Mouse (Mus musculus) kidney, postnatal 0 days (tissue): ENCODE measurements around the gene Pitpnm2. TPM values are rescaled to one million over a fixed set of nuclear protein-coding genes. Genes with fewer than 3 reads are reported as not detected.

ENCODE experiments used
- ATAC-seq: fragments of 200-750 bp; cut with Nextera tagmentation; replicated peaks from 2 replicates; pipeline ENCODE4 v1.8.0; 2017; ENCODE audit warnings: low read depth, moderate number of reproducible peaks, moderate TSS enrichment, moderate library complexity; ENCODE audit not compliant: low FRiP score
- DNase-seq: peaks from one replicate; pipeline ENCODE4 v3.0.0-alpha.2; 2016; ENCODE audit warnings: low spot score
- H3K27ac ChIP-seq: fragments of 300-500 bp; sonication (generic); 2 replicates; pipeline ENCODE4 v1.5.1; 2014; ENCODE audit warnings: mild to moderate bottlenecking
- H3K27me3 ChIP-seq: fragments of 300-500 bp; sonication (generic); 2 replicates; pipeline ENCODE4 v1.6.1; 2014; ENCODE audit warnings: low read length, mixed read lengths; ENCODE audit not compliant: insufficient read depth
- H3K36me3 ChIP-seq: fragments of 300-500 bp; sonication (generic); 2 replicates; pipeline ENCODE4 v1.6.1; 2014; ENCODE audit warnings: low read length, mixed read lengths; ENCODE audit not compliant: insufficient read depth
- H3K4me1 ChIP-seq: fragments of 300-500 bp; sonication (generic); replicated peaks from 2 replicates; pipeline ENCODE4 v1.6.1; 2014; ENCODE audit warnings: antibody characterized with exemption, low read length, mixed read lengths; ENCODE audit not compliant: insufficient read depth
- H3K4me2 ChIP-seq: fragments of 300-500 bp; sonication (generic); 2 replicates; pipeline ENCODE4 v1.6.1; 2014; ENCODE audit warnings: mild to moderate bottlenecking, low read length, moderate library complexity, mixed read lengths
- H3K4me3 ChIP-seq: fragments of 300-500 bp; sonication (generic); replicated peaks from 2 replicates; pipeline ENCODE4 v1.5.1; 2014; ENCODE audit warnings: low read depth, low read length
- H3K9ac ChIP-seq: fragments of 300-500 bp; sonication (generic); 2 replicates; pipeline ENCODE4 v1.6.1; 2014; ENCODE audit warnings: low read depth, low read length
- H3K9me3 ChIP-seq: fragments of 300-500 bp; sonication (generic); replicated peaks from 2 replicates; pipeline ENCODE4 v1.6.1; 2016; ENCODE audit warnings: low read length, inconsistent platforms, mixed read lengths
- CTCF ChIP-seq: IDR thresholded peaks from 2 replicates; pipeline ENCODE4 v1.5.1; 2016; ENCODE audit warnings: antibody characterized with exemption, low read depth, mild to moderate bottlenecking, moderate library complexity
- WGBS: fragments of 180-500 bp; shearing (Covaris S2); extraction: QIAGEN DNeasy Blood & Tissue Kit; methylation state at CpG from one replicate; pipeline ENCODE4 v1.1.7; 2014; 5-methylcytosine and 5-hydroxymethylcytosine counted together
- polyA plus RNA-seq: library from polyadenylated mRNA; unstranded; fragments of >200 nt; fragmentation: Nextera tagmentation; extraction: Ambion mirVana; gene quantifications from 2 replicates; pipeline ENCODE4 v1.2.1, GENCODE M21; 2015

The Pitpnm2 gene
- polyA plus RNA-seq, 1 experiment from 2014 or later: 3.1 TPM

DNA sequence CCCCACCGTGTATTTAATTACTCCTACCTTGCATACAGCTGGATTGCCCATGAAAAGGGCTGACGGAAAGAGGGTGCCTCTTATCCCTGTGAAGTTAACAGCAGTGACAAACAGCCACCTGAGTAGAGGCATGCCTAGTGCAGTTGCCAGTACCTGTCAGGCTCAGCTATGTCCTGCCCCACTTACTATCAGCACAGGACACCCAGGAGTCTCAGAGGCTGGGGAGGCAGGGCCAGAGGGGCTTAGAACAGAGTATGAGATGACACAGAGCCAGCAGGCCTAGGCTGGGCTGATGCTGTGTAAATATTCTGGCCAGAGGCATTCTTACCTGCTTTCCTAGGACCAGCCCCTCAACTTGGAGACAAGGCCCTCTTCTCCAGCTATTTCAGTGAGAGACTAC, 48.0 kb downstream of the Pitpnm2 start:
- WGBS: 92% methylated on average over 2 of the region's 2 CpGs
- TF ChIP-seq CTCF: no peak
- no peak for ATAC-seq

GRCm38 (mm10) chr5:124200844-124201243, 48.7 kb downstream of the Pitpnm2 start:
- peaks cover 9% of the 10 kb centered on the region; the same call in 1 of the 2 replicates for H3K4me1 ChIP-seq
- no peaks in the 10 kb centered on the region for H3K27me3 ChIP-seq
- H3K27ac ChIP-seq: no peak overlapping the region
- no peaks in the 10 kb centered on the region for H3K9me3 ChIP-seq
- no peak overlapping the region for H3K4me3 ChIP-seq
- TF ChIP-seq CTCF: no peak
- H3K36me3 ChIP-seq: no peaks in the 10 kb centered on the region
- ATAC-seq: no peak
- DNase-seq: no peak
- WGBS: 76% methylated on average over 5 of the region's 5 CpGs
- no peak overlapping the region for H3K9ac ChIP-seq
- no peak overlapping the region for H3K4me2 ChIP-seq

More for the DNA sequence above, 48.0 kb downstream of the Pitpnm2 start:
- no peaks in the 10 kb centered on the region for H3K27me3 ChIP-seq
- DNase-seq: no peak
- H3K9ac ChIP-seq: no peak overlapping the region
- H3K27ac ChIP-seq: no peak overlapping the region
- no peaks in the 10 kb centered on the region for H3K9me3 ChIP-seq
- no peaks in the 10 kb centered on the region for H3K36me3 ChIP-seq
- peaks cover 16% of the 10 kb centered on the region for H3K4me1 ChIP-seq
- no peak overlapping the region for H3K4me3 ChIP-seq
- no peak overlapping the region for H3K4me2 ChIP-seq

DNA sequence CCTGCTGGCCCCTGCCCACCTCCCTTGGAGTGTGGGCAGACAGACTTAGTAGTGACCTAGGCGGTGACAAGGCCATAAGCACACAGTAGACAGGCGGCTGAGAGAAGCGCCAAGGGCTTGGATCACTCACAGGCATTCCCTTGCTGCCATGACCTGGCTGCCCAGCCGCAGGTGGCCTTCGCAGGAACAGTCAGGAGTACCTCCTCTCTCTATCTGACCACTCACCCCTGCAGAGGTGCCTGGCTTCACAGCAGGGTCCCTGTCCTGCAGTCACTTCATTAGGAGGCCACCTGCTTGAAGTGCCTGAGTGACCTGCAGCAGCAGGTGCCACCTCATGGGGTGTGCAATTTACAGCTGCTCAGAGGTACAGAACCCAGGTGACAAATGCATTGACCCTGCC, 50.4 kb downstream of the Pitpnm2 start:
- DNase-seq (no peak), ATAC-seq (no peak)
- TF ChIP-seq CTCF: no peak
- Histone ChIP-seq H3K36me3 (no peaks in the 10 kb centered on the region), H3K9me3 (no peaks in the 10 kb centered on the region), H3K9ac (no peak overlapping the region), H3K4me1 (peaks cover 2% of the 10 kb centered on the region), H3K27ac (no peak overlapping the region), H3K4me3 (no peak overlapping the region), H3K4me2 (no peak overlapping the region), H3K27me3 (no peaks in the 10 kb centered on the region)
- WGBS: 68% methylated on average over 5 of the region's 5 CpGs

DNA sequence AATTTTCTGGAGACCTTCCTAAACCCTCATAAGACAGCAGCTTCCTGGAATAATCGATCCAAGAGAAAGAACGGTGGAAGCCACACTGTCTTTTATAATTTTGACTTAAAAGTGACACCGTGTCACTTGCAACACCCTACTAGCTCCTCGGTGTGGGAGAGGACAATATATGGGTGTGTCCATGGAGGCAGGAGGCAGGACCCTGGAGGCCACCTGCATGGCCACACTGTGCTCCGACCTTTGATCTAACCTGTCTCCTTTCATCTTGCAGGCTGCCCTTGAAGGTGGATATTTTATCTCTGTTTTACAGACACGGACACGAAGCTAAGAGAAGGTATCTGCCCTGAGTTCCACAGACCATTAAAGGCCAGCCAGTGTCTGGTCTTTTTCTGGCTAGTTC, 51.1 kb downstream of the Pitpnm2 start:
- Histone ChIP-seq H3K27ac (no peak overlapping the region), H3K4me3 (no peak overlapping the region), H3K4me2 (no peak overlapping the region), H3K4me1 (peaks cover 2% of the 10 kb centered on the region), H3K27me3 (no peaks in the 10 kb centered on the region), H3K9ac (no peak overlapping the region), H3K9me3 (no peaks in the 10 kb centered on the region), H3K36me3 (no peaks in the 10 kb centered on the region)
- WGBS: 74% methylated on average over 7 of the region's 7 CpGs
- DNase-seq (no peak), ATAC-seq (no peak)
- TF ChIP-seq CTCF: no peak

DNA sequence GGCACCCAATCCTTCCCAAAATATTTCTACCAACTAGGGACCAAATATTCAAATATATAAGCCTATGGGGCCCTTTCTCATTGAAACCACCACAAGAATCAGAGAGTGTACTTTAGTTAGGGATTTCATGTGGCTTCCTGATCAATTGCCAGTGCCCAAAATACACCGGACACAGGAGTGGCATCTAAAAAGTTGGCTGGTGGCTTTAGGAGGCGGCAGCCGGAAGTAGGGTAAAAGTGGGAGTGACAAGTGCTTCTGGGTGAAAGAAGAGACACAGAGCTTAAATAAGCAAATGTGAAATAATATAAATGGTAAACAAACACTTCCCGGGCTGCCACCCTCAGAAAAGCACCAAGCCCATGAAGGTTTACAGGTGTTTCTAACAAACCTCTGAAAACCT, 53.5 kb downstream of the Pitpnm2 start:
- TF ChIP-seq CTCF: no peak
- no peak overlapping the region for H3K27ac ChIP-seq
- ATAC-seq (no peak), DNase-seq (no peak)
- no peaks in the 10 kb centered on the region for H3K27me3 ChIP-seq
- peaks cover 10% of the 10 kb centered on the region for H3K4me1 ChIP-seq
- 65% methylated on average over 4 of the region's 4 CpGs for WGBS
- no peaks in the 10 kb centered on the region for H3K36me3 ChIP-seq
- no peak overlapping the region for H3K9ac ChIP-seq
- no peak overlapping the region for H3K4me3 ChIP-seq
- H3K4me2 ChIP-seq: no peak overlapping the region
- no peaks in the 10 kb centered on the region for H3K9me3 ChIP-seq

GRCm38 (mm10) chr5:124194386-124195084, 55.0 kb downstream of the Pitpnm2 start:
- DNase-seq: no peak
- Histone ChIP-seq H3K4me1 (peaks cover 8% of the 10 kb centered on the region), H3K27ac (no peak overlapping the region), H3K4me3 (no peak overlapping the region), H3K9ac (no peak overlapping the region), H3K4me2 (no peak overlapping the region), H3K9me3 (no peaks in the 10 kb centered on the region), H3K27me3 (no peaks in the 10 kb centered on the region), H3K36me3 (no peaks in the 10 kb centered on the region)
- no peak for TF ChIP-seq CTCF
- WGBS: 57% methylated on average over 11 of the region's 11 CpGs
- no peak for ATAC-seq
